Mouse (Mus musculus): ENCODE data around the gene Lcmt1. TPM values are rescaled to one million over a fixed set of nuclear protein-coding genes. Genes with fewer than 3 reads are reported as not detected.
A peak's percentile ranks its signal among the peaks of the same experiment; 100 is the strongest.

Gene Lcmt1
- total RNA-seq, 4 experiments from 2014 or later = 19.4 to 24.9 (median 20.9) TPM

GRCm38 (mm10) chr7:123360185-123360584, 9.4 kb upstream of the Lcmt1 start:
- no peak for DNase-seq (ENCODE audit: low spot score)

GRCm38 (mm10) chr7:123361229-123361980, 8.2 kb upstream of the Lcmt1 start:
- no peak for DNase-seq (ENCODE audit: low spot score)

- DNase-seq (ENCODE audit: low spot score) = no peak
Measured at GRCm38 (mm10) chr7:123362806-123363205, 6.8 kb upstream of the Lcmt1 start.

GRCm38 (mm10) chr7:123363971-123364370, 5.6 kb upstream of the Lcmt1 start:
- no peak for DNase-seq (ENCODE audit: low spot score)

- DNase-seq (ENCODE audit: low spot score) = no peak
Measured at GRCm38 (mm10) chr7:123365876-123366741, 3.5 kb upstream of the Lcmt1 start.

- DNase-seq (ENCODE audit: low spot score) = no peak
Measured at GRCm38 (mm10) chr7:123366806-123367205, 2.8 kb upstream of the Lcmt1 start.

GRCm38 (mm10) chr7:123367218-123368150, 2.1 kb upstream of the Lcmt1 start:
- no peak for DNase-seq (ENCODE audit: low spot score)

- DNase-seq (ENCODE audit: low spot score) = no peak
Measured at GRCm38 (mm10) chr7:123368187-123368586, 1.4 kb upstream of the Lcmt1 start.

GRCm38 (mm10) chr7:123368778-123369746, 522 bp upstream of the Lcmt1 start:
- DNase-seq (ENCODE audit: low spot score) = no peak

- no peak for DNase-seq (ENCODE audit: low spot score)
Measured at GRCm38 (mm10) chr7:123370700-123371099, 1.1 kb downstream of the Lcmt1 start.

- DNase-seq (ENCODE audit: low spot score) = no peak
Measured at GRCm38 (mm10) chr7:123371501-123371900, 1.9 kb downstream of the Lcmt1 start.

GRCm38 (mm10) chr7:123377443-123378400, 8.1 kb downstream of the Lcmt1 start:
- DNase-seq (ENCODE audit: low spot score) = peak; percentile 97

- DNase-seq (ENCODE audit: low spot score) = no peak
Measured at GRCm38 (mm10) chr7:123385693-123386407, 16.3 kb downstream of the Lcmt1 start.

- DNase-seq (ENCODE audit: low spot score) = no peak
Measured at GRCm38 (mm10) chr7:123389686-123390280, 20.2 kb downstream of the Lcmt1 start.

GRCm38 (mm10) chr7:123394271-123394670, 24.7 kb downstream of the Lcmt1 start:
- no peak for DNase-seq (ENCODE audit: low spot score)

GRCm38 (mm10) chr7:123396900-123397299, 27.3 kb downstream of the Lcmt1 start:
- no peak for DNase-seq (ENCODE audit: low spot score)

- no peak for DNase-seq (ENCODE audit: low spot score)
Measured at GRCm38 (mm10) chr7:123397369-123397768, 27.8 kb downstream of the Lcmt1 start.

- DNase-seq (ENCODE audit: low spot score) = no peak
Measured at GRCm38 (mm10) chr7:123397931-123398330, 28.3 kb downstream of the Lcmt1 start.
